Mouse (Mus musculus) testis, adult 2 months (tissue): ENCODE results near the gene Zbed3. TPM values are rescaled to one million over a fixed set of nuclear protein-coding genes. Genes with fewer than 3 reads are reported as not detected.

Experiments used
- H3K27ac ChIP-seq: fragments of 200-500 bp; 2 replicates; pipeline ENCODE4 v1.5.1; 2012; ENCODE audit warnings: low read depth, low read length; ENCODE audit not compliant: control insufficient read depth, insufficient read depth
- H3K27me3 ChIP-seq: fragments of 200-500 bp; 2 replicates; pipeline ENCODE4 v1.6.1; 2012; ENCODE audit warnings: mild to moderate bottlenecking, low read length, moderate library complexity; ENCODE audit not compliant: control insufficient read depth, insufficient read depth
- H3K36me3 ChIP-seq: fragments of 200-500 bp; 2 replicates; pipeline ENCODE4 v1.6.1; 2012; ENCODE audit warnings: mild to moderate bottlenecking, low read length; ENCODE audit not compliant: control insufficient read depth, insufficient read depth
- H3K4me1 ChIP-seq: fragments of 200-500 bp; 2 replicates; pipeline ENCODE4 v1.6.1; 2012; ENCODE audit warnings: low read length; ENCODE audit not compliant: control insufficient read depth, insufficient read depth
- H3K4me3 ChIP-seq: fragments of 200-500 bp; 2 replicates; pipeline ENCODE4 v1.5.1; 2012; ENCODE audit warnings: low read depth, mild to moderate bottlenecking, low read length, moderate library complexity, mixed read lengths; ENCODE audit not compliant: control insufficient read depth
- CTCF ChIP-seq: fragments of 200-500 bp; IDR thresholded peaks from 2 replicates; pipeline ENCODE4 v1.5.1; 2012; ENCODE audit warnings: low read depth, mild to moderate bottlenecking, inconsistent platforms, low read length, moderate library complexity; ENCODE audit not compliant: control insufficient read depth, insufficient read depth, insufficient replicate concordance
- POLR2A ChIP-seq: fragments of 200-500 bp; IDR thresholded peaks from 2 replicates; pipeline ENCODE4 v1.6.1; 2012; ENCODE audit warnings: low read depth, mild to moderate bottlenecking, inconsistent platforms, low read length, moderate library complexity; ENCODE audit not compliant: control insufficient read depth
- polyA plus RNA-seq: library from polyadenylated mRNA; depleted of rRNA; stranded (reverse); fragments of >200 nt; gene quantifications from 2 replicates; pipeline ENCODE4 v1.2.3, GENCODE M21; 2012

Zbed3 gene
- polyA plus RNA-seq, 1 experiment = 26.5 TPM

- TF ChIP-seq POLR2A (no peak), CTCF (no peak)
- H3K27ac ChIP-seq = no peak overlapping the region
- H3K27me3 ChIP-seq = no peaks in the 10 kb centered on the region
- no peak overlapping the region for H3K4me3 ChIP-seq
- H3K4me1 ChIP-seq = peaks cover 9% of the 10 kb centered on the region
- peaks cover 4% of the 10 kb centered on the region; the same call in 1 of the 2 replicates for H3K36me3 ChIP-seq
Measured at GRCm38 (mm10) chr13:95332086-95332899, 8.9 kb downstream of the Zbed3 start.

DNA sequence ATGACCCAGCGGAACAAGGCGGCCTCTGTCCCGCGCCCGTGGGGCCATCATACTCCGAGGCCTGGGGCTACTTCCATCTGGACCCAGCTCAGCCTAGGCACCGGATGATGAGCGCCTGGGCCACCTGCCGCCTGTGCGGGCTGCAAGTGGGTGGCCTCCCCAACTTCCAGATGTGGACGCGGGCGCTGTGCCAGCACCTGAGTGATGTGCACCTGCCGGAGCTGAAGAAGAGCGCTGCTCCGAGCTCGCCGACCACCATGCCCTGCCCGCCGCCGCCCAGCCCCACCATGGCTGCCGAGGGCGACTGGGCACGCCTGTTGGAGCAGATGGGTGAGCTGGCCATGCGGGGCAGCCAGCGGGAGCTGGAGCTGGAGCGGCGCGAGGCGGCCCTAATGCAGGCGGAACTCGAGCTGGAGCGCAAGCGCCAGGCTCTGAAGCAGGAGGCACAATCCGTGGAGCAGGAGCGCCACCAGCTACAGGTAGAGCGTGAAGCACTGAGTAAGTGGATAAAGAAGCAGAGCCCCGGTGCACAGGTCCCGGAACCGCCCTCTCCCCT lies 12.8 kb downstream of the Zbed3 start:
- Histone ChIP-seq H3K27me3 (no peaks in the 10 kb centered on the region), H3K4me1 (peaks cover 4% of the 10 kb centered on the region; the same call in 1 of the 2 replicates), H3K4me3 (peak overlapping the region; percentile 82), H3K36me3 (peaks cover 4% of the 10 kb centered on the region; the same call in 1 of the 2 replicates), H3K27ac (no peak overlapping the region)
- TF ChIP-seq CTCF (no peak), POLR2A (no peak)

DNA sequence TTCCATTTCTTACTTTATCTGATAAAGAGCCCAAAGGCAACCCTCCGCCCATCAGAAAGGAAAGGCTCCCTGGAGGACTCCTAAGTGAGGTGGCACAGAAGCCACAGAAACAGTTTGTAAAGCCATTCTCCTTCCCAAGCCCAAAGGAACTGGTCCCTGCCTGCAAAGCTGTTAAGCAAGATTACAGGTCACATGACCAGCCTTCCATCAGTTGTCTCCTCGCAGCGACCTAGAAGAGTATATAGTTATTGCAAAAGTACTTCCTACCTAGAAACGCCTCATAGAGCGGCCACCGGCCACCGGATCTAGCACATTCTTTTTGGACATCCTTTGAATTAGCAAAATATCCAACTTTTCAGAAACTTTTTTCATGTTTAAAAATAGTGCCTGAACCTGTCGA lies 20.1 kb downstream of the Zbed3 start:
- no peak overlapping the region for H3K4me3 ChIP-seq
- no peaks in the 10 kb centered on the region for H3K36me3 ChIP-seq
- H3K27me3 ChIP-seq = no peaks in the 10 kb centered on the region
- peaks cover 2% of the 10 kb centered on the region for H3K4me1 ChIP-seq
- no peak for TF ChIP-seq POLR2A
- no peak for TF ChIP-seq CTCF
- no peak overlapping the region for H3K27ac ChIP-seq

DNA sequence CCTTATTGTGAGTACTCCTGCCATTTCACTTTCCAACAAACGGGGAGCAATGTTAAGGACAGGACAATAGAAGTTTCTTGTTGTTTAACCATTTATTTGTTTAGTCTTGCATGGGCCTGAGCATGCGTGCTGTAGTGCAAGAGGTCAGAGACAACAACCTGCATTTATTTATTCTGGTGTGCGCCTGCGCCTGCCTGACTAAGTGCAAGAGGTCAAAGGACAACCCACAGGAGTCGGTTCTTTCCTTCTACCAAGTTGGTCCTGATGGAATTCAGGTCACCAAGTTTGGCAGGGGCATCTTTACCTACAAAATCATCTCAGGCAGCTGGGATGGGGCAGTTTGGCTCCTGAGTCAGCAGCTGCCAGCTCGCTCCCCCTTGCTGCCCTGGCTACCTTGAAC lies 22.5 kb downstream of the Zbed3 start:
- no peaks in the 10 kb centered on the region for H3K27me3 ChIP-seq
- H3K4me3 ChIP-seq = no peak overlapping the region
- peaks cover 2% of the 10 kb centered on the region for H3K4me1 ChIP-seq
- H3K36me3 ChIP-seq = no peaks in the 10 kb centered on the region
- TF ChIP-seq POLR2A = no peak
- no peak for TF ChIP-seq CTCF
- H3K27ac ChIP-seq = no peak overlapping the region

DNA sequence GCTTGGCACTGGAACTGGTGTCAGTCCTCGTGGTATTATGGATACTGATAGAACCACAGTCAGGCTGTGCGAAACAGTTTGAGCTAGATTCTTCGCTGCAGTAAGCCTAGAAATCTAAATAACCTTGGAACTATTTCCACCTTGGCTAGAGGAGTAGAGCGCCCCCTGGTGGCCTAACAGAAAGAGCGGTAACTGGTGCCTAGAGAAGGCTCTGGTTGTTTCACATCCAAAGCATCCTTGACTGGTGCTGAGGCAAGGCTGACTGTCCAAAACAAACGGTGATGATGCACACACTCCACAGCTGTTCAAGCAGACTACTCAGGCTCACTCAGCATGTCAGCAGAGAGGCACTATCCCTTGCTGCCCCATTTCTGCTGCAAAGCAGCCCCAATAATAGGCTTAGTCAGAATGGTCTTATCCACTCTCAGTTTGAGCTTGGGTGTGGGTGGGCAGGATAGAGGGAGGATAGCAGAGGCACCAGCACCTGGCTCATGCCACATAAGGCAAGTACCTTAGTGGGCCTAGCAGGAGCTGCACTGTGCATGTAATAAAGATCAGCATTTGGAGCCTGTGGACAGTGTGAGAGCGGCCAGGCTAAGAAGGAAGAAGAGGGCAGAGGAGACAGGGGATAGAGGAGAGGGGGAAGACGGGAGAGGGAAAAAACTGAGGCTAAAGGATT lies 23.7 kb downstream of the Zbed3 start:
- H3K27ac ChIP-seq = no peak overlapping the region
- peaks cover 2% of the 10 kb centered on the region for H3K4me1 ChIP-seq
- no peak for TF ChIP-seq POLR2A
- TF ChIP-seq CTCF = peak; percentile 73; the same call in 1 of the 2 replicates
- no peaks in the 10 kb centered on the region for H3K36me3 ChIP-seq
- no peak overlapping the region for H3K4me3 ChIP-seq
- H3K27me3 ChIP-seq = no peaks in the 10 kb centered on the region

- H3K36me3 ChIP-seq = no peaks in the 10 kb centered on the region; the same call in 1 of the 2 replicates
- no peak overlapping the region for H3K4me3 ChIP-seq
- no peak for TF ChIP-seq POLR2A
Measured at GRCm38 (mm10) chr13:95348476-95348875, 25.1 kb downstream of the Zbed3 start.

GRCm38 (mm10) chr13:95358223-95358622 lies 34.8 kb downstream of the Zbed3 start:
- no peak for TF ChIP-seq POLR2A
- no peak for TF ChIP-seq CTCF
- Histone ChIP-seq H3K4me1 (no peaks in the 10 kb centered on the region), H3K36me3 (peaks cover 5% of the 10 kb centered on the region), H3K4me3 (no peak overlapping the region), H3K27me3 (no peaks in the 10 kb centered on the region), H3K27ac (no peak overlapping the region)

More at GRCm38 (mm10) chr13:95348476-95348875, 25.1 kb downstream of the Zbed3 start:
- Histone ChIP-seq H3K27me3 (no peaks in the 10 kb centered on the region), H3K27ac (no peak overlapping the region), H3K4me1 (peaks cover 2% of the 10 kb centered on the region)

- H3K27ac ChIP-seq = no peak overlapping the region
- TF ChIP-seq POLR2A = no peak
- TF ChIP-seq CTCF = no peak
- no peaks in the 10 kb centered on the region for H3K4me1 ChIP-seq
- H3K36me3 ChIP-seq = no peaks in the 10 kb centered on the region; the same call in 1 of the 2 replicates
- H3K4me3 ChIP-seq = no peak overlapping the region
- no peaks in the 10 kb centered on the region for H3K27me3 ChIP-seq
Measured at GRCm38 (mm10) chr13:95363440-95363839, 40.0 kb downstream of the Zbed3 start.
